Mouse (Mus musculus): Measurements from ENCODE around the gene Pgap2. TPM values are rescaled to one million over a fixed set of nuclear protein-coding genes. Genes with fewer than 3 reads are reported as not detected.
"Not testable (repeated sequence)": the region's sequence is repeated elsewhere in the genome, so short reads cannot be mapped to it uniquely, and the experiment has no call there.

The Pgap2 gene
- total RNA-seq, 2 experiments from 2014 or later, result 43.2 to 47.4 TPM

- DNase-seq, result no peak
Observed at GRCm38 (mm10) chr7:102242371-102242770, 32.4 kb downstream of the Pgap2 start.

DNA sequence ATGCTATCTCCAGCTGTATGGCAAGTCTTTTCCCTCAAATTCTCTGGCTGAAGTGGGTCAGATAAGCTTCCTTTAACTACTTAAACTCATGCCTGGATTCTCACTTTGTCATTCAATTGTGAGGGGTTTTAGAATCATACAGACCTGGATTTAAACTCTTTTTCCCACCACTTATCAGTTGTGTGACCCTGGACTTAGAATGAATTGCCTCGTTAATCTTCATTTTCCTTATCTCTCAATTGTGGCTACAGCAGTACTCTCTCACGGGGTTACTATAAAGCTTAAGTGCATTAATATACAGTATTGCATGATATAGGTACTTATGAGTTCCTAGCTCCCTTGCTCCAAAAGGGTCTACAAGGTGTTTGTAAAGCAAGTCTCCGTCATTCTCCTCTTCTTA lies 32.9 kb downstream of the Pgap2 start:
- DNase-seq, result no peak

- no peak for DNase-seq
Observed at GRCm38 (mm10) chr7:102243870-102244269, 33.9 kb downstream of the Pgap2 start.

DNA sequence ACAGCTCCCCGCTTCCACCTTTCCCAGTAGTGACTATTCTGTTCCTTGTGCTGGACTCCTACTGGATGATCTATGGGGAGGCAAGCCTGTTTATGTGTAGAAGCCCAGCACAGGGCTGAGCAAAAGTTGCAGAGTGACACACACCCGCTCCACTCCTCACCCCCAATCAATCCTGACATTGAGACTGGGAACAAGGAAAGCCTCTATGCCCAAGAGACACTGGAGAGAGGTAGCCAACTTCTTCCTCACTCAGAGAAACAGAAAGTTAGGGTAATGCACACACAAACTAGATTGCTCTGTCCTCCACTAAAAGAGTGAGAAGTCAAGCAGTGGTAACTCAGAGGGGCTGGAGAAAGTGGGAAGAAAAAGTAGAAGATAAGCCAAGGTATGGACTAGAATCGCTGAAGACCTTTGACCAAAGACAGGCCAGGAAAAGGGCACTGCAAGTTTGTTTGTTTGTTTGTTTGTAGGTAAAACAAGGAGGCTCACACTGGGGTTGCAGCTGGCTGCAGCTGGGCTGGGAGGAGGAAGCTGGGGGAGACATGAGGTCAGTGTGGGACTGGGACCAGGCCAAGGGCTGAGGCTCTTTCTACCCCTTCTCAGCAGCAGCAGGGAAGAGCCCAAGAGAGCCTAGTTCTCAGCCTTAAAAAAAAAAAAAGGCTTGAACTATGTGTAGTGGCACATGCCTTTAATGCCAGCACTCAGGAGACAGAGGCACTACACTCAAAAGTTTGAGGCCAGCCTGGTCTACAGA lies 35.0 kb downstream of the Pgap2 start:
- peak; percentile 69 for DNase-seq

GRCm38 (mm10) chr7:102245775-102246174 lies 35.8 kb downstream of the Pgap2 start:
- peak; percentile 55 for DNase-seq

DNA sequence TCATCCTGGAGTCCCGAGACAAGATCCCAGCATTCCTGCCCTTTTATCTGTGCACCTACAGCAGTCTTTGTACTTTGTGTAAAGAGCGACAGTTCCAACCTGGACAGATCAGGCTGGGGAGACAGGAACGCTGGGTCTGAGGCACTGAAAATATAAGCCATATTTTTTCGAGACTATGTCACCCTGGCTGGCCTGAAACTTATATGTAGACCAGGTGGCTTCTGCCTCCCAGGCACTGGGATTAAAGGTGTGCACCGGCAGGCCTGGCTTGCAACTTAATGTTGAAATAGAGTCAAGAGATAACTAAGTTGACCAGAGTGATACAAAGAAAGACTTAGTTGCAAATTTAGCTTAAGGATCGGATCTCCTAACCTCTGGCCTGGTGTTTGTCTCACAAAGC lies 36.3 kb downstream of the Pgap2 start:
- no peak for DNase-seq

DNA sequence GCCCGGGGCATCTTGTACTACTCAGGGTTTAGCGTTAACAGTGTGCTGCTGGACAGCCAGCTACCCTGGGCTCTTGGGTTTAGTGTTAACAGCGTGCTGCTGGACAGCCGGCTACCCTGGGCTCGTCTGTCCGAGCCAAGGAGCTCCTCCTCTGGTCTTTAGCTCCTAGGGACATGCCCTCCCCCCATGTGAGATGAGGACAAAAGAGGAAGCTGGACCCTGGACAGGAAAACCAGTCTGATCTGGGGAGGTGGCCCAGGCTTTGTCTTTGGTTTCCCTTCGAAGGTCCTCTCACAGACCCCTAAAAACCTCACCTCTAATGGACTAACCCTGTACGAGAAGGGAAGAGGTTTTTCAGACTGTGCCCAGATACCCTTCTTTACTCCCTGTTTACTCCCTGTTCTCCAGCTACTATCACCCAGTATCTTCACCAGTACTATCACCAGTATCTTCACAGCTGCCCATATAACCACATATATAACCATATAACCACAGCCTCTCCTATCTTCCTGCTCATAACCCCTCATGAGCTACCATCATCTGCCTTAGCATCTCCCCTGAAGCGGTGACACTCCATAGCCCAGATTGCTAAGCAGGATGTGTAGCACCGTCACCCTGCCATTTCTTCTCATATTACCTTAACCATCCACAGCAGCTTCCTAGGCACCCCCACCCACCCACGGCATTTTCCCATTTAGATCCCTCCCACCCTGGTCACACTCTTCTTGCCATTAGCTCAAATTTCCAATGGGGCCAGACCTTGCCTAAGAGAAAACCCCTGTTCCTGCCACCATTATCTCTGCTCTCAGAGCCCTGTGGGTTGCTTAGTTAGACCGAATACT lies 37.2 kb downstream of the Pgap2 start:
- peak; percentile 47 for DNase-seq

DNA sequence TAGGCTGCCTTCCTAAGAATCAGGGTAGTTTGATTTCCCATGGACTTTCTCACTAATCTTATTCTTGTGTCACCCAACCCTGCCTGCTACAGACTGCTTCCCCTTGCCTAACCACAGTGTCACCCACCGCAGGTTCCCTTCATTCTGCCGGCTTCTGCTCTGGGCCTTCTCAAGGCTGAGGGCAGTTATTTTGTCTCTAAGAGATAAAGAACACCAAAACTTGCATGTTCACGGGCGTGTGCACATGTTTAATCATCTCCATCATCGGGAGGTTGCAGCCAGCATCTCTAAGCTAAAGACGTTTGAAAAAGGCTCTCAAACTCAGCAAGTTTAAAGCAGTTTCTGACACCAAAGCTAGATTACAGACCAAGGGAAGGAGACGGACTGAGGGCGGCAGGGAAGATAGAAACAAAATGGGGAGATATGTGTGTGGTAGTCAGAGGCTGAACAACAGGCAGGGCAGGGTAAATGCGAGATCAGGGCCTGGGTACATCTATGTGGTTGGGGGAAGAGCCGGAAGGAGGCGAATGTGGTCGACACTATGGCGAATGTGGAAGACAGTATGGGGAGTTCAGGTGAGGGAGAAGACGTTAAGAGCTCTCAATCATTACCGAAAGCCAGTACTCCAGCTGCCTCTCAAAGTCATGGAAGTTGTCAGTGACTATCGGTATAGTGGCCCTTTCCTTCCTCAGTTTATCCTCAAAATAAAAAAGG lies 38.8 kb downstream of the Pgap2 start:
- no peak for DNase-seq

DNA sequence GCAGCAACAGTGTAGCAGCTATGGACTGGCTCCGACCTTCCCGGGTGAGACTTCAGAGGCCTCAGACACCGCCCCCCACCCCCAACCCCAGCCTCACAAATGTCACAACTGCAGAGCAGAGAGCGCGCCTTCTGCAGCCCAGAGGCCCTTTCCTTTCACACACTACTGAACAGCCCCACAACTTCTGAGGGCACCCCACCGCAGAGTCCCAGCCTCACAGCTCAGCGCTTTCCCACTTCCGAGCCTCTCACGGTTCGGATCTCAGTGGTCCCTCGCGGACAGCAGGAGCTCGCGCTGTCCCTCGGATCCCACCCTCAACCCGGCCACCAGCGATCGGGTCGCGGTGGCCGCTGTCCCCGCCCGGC lies 39.5 kb downstream of the Pgap2 start:
- no peak for DNase-seq

- DNase-seq, result peak; percentile 76
Observed at GRCm38 (mm10) chr7:102249896-102250630, 40.1 kb downstream of the Pgap2 start.

DNA sequence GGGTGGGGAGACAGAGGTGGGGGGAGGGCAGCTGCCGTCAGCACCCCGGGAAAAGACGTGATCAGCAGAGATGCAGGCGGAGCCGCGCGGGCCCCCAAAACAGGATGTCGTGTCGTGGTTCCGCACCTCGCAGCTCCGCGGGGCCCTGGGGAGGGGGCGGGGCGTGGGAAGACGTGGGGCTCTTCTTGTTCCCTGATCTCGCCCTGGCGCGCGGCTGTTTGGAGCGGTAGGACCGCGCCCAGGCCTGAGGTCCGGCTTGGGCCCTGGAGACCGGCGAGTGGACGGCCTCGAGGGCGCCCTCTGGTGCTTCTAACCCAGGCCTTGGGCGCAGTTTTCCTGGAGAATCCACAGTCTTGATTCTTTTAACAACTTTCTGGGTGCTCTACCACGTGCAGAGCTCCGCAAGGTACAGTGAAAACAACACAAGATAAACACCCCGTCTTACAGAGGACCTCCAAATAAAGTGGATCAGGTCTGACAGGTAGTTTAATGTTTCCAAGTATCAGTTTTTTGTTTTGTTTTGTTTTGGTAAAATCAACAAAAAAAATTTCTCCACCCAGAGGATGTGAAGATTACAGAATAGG lies 40.7 kb downstream of the Pgap2 start:
- DNase-seq, result peak; percentile 94

DNA sequence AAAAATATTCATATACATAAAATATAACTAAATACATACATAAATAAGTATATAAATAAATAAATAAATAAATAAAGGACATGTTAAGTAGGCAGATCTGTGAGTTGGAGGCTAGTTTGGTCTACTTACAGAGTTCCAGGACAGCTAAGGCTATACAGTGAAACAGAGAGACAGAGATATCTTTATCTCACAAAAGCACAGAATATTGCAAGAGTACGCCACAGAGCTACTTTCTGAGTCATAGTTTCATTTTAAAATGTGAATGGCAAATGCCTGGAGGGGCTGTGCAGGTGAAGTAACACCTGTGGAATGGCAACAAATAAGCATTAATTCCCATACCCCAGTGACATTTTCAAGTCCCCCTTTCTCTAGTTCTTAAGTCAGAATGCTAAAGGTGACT lies 43.6 kb downstream of the Pgap2 start:
- no peak for DNase-seq

DNA sequence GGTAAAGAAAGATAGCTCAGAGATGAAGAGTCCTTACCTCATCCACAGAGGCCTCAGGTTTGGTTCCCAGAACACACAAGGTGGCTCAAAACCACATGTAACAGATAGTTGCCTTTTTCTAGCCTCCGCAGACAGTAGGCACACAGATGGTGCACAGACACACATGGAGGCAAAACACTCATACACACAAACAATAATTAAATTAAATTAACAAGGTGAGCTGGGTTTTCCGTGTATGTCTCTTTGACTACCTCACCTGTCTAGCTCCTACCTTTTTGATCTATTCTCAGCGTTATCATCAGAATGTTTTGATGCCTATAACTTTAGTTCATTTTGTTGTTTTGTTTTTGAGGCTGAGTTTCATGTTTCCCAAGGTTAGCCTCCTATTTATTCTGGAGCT lies 45.9 kb downstream of the Pgap2 start, which contains the start of gene Rhog:
Rhog (minus strand) TSS at position 101 of the 400 bp plus-strand sequence.
- no peak for DNase-seq

DNA sequence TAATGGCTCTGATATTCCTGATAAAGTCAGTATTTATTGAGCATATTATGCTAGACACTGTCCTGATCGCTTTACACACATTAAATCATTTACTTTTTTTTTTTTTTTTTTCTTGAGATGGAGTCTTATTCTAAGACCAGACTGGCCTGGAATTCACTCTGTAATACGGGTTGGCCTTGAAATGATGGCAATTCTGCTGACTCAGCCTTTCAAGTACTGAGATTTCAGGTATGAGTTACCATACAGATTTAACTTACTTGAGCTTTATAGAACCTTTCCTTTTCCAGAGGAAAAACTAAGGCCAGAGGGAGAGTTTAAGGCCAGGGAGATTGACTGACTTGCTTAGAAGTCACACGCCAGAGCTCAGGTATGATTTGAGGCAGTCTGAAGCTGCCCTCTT lies 46.6 kb downstream of the Pgap2 start:
- no peak for DNase-seq

DNA sequence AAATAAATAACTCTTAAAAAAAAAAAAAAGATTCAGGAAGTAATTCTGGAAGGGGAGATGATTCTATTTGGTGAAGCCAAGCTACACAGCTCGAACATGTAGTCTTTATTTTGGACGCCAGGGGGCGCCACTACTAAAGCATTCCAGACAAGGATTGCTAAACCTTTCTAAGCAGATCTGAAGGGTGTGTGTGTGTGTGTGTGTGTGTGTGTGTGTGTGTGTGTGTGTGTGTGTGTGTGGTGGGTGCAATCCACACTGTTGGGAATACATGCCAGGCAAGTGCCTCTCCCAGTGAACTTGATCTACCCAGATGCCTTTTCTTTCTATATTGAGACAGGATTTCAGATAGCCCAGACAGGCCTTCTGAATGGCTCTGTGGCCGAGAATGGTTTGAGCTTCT lies 48.2 kb downstream of the Pgap2 start:
- peak; percentile 90 for DNase-seq

DNA sequence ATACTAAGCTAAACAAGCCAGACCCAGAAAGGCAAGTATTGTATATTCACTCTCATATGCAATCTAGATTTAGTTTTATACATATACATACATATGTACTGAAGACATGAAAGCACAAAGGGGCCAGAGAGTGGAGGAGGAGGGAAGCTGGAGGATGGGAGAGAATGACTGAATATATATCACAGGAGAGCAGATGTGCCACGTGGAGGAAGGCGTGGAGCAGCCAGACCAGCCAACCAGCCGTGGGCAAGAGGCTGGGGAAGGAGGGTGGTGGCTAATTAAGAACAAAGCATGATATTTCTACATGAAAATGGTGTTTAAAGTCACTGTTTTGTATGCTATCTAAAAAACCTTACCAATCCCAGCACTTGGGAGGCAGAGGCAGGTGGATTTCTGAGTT lies 48.7 kb downstream of the Pgap2 start:
- DNase-seq, result no peak

GRCm38 (mm10) chr7:102259716-102260479 lies 49.9 kb downstream of the Pgap2 start:
- DNase-seq, result no peak

DNA sequence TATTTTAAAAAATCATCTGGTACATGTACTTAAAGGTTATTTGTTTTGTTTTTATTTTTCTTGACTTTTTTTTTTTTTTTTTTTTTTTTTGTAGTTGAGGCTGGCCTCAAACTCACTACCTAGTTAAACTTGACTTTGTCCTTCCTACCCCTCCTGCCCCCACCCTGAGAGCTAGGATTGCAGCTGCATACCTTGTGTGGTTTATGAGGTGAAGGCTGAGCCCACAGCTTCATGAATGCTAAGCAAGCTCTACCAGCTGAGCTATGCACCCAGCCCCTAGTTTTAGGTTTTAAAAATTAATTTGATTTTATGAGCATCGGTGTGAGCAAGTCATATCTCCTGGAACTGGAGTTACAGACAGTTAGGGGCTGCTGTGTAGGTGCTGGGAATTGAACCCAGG lies 50.5 kb downstream of the Pgap2 start:
- DNase-seq, result no peak

DNA sequence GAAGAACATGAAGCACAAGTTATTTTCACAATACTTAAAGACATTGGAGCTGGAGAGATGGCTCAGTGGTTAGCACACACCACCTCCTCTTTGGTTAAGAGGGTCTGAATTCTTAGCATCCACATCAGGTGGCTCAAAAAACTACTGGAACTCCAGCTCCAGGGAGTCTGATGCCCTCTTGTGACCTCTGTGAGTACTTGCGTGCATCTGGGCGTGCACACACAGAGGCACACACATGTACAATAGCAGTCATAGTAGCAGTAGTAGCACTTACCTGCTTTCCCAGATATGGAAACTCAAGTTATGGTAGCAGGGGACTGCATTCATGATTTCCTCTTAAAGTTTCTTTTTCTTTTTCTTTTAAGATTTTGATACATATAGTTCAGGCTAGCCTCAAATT lies 53.0 kb downstream of the Pgap2 start:
- DNase-seq, result no peak

DNA sequence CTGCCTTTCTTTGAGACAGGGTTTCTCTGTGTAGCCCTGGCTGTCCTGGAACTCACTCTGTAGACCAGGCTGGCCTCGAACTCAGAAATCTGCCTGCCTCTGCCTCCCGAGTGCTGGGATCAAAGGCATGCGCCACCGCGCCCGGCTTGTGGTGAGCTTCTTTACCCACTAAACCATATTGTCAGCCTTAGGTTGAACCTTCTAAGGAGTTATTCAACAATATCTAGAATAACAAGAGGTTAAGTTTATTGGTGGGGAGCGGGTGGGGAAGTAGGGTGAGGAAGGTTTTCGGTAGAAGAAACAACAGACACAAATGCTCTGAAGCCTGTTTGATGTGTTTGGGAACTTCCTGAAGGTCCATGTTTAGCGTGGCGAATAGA lies 56.0 kb downstream of the Pgap2 start:
- not testable (repeated sequence) for DNase-seq

DNA sequence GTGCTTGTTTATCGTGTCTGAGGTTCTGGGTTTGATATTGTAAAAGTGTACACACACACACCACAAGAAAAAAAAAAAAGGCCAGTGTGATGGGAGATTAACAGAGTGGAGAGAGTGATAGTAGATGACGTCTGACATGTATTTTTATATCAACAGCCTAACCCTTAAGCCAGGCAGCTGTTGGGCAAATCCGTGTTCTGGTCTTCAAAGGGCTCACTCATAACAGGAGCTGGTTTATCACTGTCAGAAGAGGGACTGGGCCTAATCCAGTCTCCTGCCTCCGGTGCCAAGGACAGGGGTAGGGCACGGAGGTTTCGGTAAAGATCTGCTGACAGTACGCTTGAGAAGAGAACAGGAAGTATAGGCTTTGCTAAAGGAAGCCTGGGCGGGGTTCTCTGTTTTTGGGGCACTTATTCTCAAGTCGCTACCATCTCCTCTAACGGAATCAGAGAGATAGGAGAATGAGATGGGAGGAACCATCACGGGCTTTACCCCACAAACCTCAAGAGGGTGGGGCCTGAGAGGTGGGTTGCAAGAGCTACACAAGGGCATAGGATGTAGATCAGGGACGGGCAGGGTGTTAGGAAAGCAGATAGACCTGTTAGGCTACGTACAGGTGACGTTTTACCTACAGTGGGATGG lies 56.5 kb downstream of the Pgap2 start:
- DNase-seq, result no peak

Measured in heart, postnatal 4 days (tissue).